Mouse (Mus musculus) inflammation-experienced regulatory T-cells, adult 6 months (primary cell): ENCODE measurements around the gene Slc12a3. TPM values are rescaled to one million over a fixed set of nuclear protein-coding genes. Genes with fewer than 3 reads are reported as not detected.

Experiments used
- ATAC-seq: one replicate; pipeline ENCODE4 v1.8.0; 2017
- polyA plus RNA-seq, 3 experiments: library from polyadenylated mRNA; unstranded; fragments of 100-300 nt; shearing (Covaris generic); gene quantifications; one replicate each; pipeline ENCODE4 v1.2.1; 2017

Slc12a3 gene
- polyA plus RNA-seq, 3 experiments from 2014 or later, result 0.20 TPM; not detected in 2

GRCm38 (mm10) chr8:94333345-94333744 is 4.3 kb downstream of the Slc12a3 start:
- ATAC-seq, result no peak

GRCm38 (mm10) chr8:94337559-94337958 is 8.6 kb downstream of the Slc12a3 start:
- ATAC-seq, result no peak

DNA sequence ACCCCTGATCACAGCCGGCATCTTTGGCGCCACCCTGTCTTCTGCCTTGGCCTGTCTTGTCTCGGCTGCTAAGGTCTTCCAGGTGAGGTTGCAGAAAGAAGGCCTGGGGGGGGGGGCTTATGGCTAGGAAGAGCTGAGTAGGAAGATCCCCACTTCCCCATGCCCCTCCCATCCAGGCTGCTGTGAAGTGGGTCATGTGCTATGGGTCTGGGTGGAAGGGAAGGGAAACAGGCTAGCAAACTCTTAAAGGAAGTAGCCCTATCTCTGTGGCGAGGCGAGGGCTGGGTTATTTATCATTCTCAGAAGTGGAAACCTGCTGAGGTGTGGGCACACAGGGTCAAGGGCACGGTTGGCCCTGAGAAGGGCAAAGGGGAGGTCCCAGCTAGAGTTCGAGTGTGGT is 11.8 kb downstream of the Slc12a3 start:
- ATAC-seq, result no peak

- no peak for ATAC-seq
Observed at GRCm38 (mm10) chr8:94342691-94343090, 13.7 kb downstream of the Slc12a3 start.

DNA sequence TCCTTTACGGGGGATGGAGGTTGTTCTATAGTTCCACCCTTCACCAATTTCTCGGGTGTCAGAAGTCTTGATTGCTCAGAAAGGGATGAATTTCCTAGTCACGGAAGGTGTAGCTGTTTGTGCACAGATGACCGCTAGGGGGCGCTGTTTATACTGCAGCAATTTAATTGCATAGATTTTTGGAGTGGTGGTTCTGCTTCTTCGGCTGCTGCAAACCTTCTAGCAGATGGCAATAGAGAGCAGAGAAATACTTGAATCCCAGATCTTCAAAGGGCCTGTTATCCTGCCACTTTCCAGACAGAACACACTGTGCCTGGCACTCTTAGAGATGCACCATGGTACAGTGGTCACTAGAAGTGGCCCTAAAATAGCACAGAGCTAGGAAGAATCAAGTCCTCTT is 14.3 kb downstream of the Slc12a3 start:
- peak; percentile 69 for ATAC-seq

DNA sequence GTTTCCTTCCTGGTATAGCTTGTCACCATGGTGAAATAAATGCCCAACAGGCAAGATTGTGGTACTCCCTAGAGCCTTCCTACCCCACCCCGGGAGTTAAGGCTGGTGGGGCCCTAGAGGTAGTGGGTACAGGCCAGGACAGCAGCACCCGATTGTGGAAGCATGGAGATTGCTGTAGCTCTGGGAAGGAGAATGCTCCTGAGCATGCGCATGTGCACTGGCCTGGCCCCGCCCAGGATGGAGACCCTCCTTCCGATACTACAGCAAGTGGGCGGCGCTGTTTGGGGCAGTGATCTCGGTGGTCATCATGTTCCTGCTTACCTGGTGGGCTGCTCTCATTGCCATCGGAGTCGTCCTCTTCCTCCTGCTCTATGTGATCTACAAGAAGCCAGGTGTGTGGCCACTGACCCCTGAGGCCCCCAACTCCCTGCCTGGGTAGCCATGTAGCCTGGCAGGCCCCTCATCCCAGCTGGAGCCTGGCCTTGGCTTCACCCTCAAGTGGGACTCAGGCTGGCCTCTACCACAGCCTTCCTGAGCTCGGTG is 14.8 kb downstream of the Slc12a3 start:
- no peak for ATAC-seq

DNA sequence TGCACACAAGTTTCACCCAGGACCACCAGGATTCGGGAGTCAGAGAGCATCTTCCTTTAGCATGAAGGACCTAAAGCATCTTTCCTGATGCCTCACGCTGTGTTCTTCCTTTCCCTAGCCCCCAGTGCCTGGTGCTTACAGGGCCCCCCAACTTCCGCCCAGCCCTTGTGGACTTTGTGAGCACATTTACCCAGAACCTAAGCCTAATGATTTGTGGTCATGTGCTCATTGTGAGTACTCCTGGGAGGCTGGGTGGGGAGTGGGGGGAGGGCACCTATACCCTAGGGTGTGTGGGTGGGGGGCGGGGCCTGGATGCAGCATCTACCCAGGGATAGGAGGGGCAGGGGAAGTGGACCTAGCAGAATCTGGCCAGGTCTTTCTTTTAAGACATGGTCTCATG is 16.7 kb downstream of the Slc12a3 start:
- ATAC-seq, result no peak

DNA sequence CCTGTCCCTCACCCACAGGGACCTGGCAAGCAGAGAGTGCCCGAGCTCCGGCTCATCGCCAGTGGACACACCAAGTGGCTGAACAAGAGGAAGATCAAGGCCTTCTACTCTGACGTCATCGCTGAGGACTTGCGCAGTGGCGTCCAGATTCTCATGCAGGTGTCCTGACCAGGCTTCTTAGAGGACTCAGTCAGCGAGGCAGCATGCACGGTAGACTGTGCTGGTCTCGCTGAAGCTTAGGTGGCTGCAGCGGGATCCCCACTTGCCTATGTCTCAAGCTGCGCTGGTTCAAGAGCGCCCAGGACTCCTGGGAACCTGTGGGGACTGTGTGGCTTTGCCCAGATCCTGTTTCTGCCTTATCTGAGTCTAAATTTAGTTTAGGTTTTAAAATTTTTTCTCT is 17.3 kb downstream of the Slc12a3 start:
- no peak for ATAC-seq

- no peak for ATAC-seq
Observed at GRCm38 (mm10) chr8:94348425-94348824, 19.4 kb downstream of the Slc12a3 start.

DNA sequence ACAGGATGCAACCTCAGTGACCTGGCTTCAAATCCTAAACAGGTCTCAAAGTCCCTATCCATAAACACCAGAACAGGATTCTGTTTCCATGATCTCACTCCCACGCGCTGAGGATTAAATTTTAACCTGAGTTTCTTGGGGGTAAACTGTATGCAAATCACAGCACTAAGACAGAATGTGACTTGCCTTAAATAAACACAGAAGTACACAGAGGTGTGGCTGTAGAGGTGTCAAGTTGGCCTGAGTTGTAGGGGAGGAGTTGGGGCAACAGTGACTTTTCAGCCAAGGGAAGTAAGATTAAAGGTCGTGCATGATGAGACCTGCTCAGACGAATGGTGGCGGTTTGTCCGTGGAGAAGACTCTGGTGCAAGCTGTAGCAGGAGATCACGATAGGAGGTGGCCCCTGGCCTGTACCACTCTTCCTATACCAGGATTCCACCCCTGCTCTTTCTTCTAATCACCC is 25.1 kb downstream of the Slc12a3 start:
- ATAC-seq, result peak; percentile 41

DNA sequence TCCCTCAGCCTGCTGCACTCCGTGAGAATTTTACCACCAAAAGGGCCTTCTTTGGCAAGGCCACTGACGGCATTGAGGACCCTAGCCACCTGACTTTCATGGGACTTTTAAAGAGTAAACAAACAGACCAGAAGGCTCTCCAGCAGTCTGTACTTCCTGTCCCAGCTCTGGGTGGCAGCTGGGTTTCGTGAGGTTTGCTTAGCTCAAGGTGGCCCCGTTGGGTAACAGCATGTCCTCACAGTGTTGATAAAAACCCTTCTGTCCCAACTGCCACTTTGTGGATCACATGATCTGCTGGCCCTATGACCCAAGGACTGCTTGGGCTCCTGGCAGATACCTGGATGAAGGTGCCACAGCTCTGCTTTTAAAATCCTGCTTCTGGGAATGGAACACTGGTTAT is 25.6 kb downstream of the Slc12a3 start:
- ATAC-seq, result peak; percentile 86

DNA sequence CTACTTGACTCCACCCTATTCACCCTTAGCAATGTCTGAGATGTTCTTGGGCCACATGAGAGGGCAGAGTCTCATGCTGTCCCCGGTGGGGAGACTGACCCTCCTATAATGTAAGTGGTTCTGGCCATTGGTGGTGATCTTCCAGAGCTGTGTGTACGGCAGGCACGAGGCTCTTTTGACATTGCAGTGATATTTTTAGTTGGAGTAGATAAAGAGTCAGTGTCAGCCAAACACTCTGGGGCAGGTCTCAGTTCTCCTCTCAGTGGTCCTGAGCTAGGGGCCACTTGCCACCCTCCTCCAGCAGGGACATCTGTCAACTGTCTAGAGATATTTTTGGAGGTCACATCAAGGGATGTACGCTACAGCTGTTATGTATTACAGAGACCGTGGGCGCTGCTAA is 28.2 kb downstream of the Slc12a3 start:
- no peak for ATAC-seq

DNA sequence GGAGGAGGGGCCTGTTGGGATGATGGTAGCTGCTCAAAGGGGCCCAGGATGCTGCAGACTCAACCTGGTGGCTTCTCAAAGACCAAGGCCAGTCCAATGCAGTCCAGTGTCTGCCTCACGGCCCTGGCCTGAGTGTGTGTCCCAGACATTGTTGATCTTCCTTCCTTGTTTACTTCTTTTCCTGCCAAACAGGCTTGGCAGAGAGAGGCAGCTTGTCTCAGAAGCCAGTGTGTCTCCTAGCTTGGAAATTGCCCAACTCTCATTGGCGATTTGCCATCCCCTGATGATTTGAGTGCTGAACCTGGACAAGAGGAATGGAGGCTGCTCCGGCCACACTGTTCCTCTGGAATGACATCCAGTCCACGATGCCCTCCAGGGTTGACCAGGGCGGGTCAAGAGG is 29.5 kb downstream of the Slc12a3 start:
- no peak for ATAC-seq

DNA sequence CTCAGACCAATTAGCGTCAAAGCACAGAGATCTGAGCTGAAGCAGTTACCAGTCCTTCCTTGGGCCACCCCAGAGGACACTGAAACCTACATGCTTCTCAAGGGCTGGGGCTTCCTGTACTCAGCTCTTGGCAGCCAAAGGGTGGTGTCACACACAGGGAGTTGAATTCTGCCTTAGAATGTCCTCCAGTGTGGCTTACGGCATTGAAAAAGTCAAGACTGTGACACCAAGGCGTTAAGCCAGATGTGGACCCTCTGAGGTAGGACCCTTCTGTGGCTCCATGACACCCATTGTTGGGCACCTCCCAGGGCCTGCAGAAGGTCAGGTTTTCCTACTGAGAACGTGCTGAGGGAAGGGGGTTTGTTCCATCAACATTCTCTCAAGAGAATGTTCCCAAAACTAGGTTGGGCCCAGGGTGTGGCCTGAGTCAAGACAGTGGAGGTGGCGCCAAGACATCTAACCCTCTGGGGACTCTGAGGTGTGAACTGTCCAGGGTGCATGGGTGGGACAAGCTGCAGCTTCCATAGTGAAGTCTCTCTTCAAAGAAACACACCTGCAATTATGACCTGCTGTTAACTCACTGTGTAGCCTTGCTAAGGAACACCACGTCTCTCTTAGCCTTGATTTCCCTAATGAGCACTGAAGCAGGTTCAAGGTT is 32.9 kb downstream of the Slc12a3 start:
- no peak for ATAC-seq

DNA sequence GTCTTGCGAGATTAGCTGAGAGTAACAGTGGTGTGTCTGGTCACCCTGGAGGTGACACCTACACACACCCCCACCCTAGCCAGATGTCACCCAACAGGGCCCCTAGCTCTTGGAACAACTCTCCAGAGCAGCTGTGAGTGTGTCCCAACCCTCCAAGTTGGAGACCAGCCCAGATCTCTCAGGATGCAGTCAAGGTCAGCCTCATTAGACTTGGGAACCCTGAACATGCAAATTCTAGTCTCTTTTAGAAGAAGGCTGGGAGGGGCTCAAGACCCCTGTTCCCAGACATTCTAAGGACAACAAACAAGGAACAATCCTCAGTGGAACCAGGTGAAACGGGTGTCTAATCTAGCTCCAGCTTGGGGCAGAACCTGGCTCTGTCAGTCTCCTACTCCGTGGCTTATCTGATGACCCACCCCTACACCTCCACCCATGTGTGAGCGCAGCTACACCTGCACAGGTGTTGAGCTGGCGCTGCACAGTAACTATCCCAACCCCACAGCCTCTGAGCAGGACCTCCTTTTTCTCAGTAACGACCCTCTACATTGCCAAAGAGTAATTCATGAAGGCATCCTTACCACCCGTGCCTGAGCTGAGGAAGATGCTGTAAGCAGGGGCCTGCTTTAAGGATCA is 33.7 kb downstream of the Slc12a3 start:
- peak; percentile 15 for ATAC-seq

GRCm38 (mm10) chr8:94363288-94363688 is 34.3 kb downstream of the Slc12a3 start:
- peak; percentile 90 for ATAC-seq

DNA sequence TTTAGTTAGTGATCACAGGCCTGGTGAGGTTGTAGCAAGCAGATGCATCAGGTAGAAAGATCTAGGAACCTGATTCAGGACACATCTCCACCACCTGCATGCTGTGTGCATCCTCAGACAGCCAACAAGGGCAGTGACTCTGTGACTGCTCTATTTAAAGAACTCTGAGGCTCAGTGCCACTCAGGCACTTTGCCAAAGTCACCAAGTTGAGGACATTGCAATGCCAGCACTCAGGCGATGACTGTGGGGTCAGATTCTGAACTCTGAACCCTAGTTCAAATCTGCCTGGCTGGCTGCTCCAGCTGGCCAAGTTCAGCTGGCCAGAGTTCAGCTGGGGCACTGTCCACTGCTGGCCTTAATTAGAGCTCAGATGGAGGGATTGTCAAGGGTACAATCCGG is 34.9 kb downstream of the Slc12a3 start:
- ATAC-seq, result no peak

DNA sequence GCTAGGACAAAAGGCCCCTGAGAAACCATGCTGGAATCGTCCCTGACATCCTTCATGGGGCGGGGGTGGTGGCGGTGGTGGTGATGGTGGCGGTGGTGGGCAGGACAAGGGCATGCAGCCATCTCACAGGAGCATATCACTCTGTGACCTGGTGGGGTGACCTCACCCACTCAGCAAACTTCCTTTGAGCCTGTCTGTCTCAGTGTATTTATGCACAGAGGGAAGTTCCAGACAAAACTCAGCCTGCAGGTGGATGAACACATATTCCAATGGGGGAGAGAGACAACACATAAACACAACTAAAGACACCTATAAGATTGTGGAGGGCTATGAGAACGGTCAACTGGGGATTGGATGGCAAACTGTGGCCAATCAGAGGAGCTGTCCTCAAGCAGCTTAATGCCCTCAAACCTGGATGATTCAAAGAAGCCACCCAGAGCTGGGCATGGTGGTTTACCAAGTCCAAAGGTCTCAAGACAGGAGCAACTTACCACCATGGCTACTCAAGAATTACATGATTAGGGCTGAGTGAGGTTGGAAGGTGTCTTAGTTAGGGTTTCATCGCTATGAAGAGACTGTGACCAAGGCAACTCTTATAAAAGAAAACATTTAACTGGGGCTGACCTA is 35.8 kb downstream of the Slc12a3 start:
- no peak for ATAC-seq

GRCm38 (mm10) chr8:94365410-94365981 is 36.5 kb downstream of the Slc12a3 start:
- peak; percentile 81 for ATAC-seq

GRCm38 (mm10) chr8:94370839-94371238 is 41.8 kb downstream of the Slc12a3 start:
- ATAC-seq, result no peak

DNA sequence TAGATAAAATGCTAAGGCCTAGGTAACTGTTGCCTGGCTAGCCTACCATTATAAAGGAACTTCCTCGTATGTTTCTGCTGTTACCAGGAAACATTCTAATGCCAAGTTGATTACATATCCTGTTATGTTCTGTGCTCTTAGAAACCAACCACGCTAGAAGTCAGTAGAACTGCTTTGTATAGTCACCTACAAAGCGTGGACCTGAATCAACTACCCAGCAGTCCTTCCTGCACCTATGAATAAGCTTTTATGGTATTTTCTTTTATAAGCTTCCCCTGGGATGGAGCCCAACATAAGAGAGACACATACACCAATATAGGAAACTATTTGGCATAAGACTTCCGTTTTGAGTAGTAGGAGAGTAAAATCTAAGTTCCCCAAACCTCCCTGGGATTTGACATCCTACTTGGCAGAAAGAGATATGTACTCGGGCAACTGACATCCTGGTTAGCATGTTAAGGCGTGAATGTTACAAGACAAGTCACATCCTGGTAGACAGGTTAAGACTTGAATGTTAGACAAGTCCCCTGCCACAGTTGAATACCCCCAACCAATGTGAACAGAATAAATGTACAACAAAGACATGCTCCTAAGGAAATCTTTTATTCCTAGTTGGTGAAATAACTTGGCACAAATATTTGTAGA is 44.1 kb downstream of the Slc12a3 start:
- peak; percentile 55 for ATAC-seq

GRCm38 (mm10) chr8:94375551-94375991 is 46.6 kb downstream of the Slc12a3 start:
- peak; percentile 81 for ATAC-seq

DNA sequence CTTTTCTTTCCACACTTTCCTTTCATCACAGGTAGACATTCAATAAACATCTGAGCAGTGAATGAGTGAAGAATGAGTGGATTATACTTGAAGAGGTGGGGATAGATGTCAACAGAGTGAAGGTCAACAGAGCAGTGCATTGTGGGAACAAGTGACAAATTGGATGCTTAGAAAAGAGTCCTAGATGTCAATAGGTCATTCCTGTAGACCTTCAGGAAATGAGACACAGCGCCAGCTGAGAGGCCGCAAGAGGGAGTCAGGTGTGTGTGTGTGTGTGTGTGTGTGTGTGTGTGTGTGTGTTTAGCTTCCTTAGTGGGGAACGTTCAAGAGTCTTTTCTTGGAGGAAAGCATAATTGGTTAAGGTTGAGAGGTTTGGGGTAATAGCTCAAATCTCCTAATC is 47.2 kb downstream of the Slc12a3 start:
- no peak for ATAC-seq
